Mouse (Mus musculus): ENCODE results near the gene Msantd2. TPM values are rescaled to one million over a fixed set of nuclear protein-coding genes. Genes with fewer than 3 reads are reported as not detected.

Msantd2 gene
- polyA plus RNA-seq, 1 experiment: 16.6 TPM

DNA sequence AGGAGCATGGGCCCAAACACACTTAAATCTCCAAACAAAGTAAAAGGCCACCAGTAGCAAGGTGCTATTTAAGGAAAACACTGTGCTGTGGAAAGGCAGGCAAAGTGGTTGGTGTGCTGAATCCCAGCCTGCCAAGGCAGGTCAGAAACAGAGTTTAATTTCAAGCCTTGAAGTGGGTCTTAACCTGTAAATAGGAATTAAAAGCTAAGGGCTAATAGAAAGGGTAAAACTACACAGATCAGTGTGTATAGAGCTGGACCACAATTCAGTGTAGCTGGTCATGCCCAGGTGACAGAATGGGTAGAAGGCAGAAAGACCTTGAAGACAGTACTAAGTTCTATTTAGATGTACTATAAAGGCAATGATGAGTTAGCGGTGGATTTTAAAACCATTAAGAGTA is 32.0 kb upstream of the Msantd2 start:
- Histone ChIP-seq H3K36me3 (ENCODE audit: control insufficient read depth, insufficient read depth, low read length) (no peaks in the 10 kb centered on the region), H3K27me3 (ENCODE audit: control insufficient read depth, insufficient read depth, low read length) (no peaks in the 10 kb centered on the region), H3K27ac (ENCODE audit: control insufficient read depth, insufficient read depth, low read depth, low read length) (no peak overlapping the region), H3K4me1 (ENCODE audit: control insufficient read depth, insufficient read depth, low read length) (peaks cover 14% of the 10 kb centered on the region), H3K4me3 (ENCODE audit: control insufficient read depth, low read depth, low read length) (no peak overlapping the region)
- TF ChIP-seq CTCF (IDR thresholded peaks at IDR 0.05; ENCODE audit: control insufficient read depth, insufficient read depth, insufficient replicate concordance, low read depth, low read length) (no peak), POLR2A (IDR thresholded peaks at IDR 0.05; ENCODE audit: control insufficient read depth, low read depth, low read length) (no peak)

DNA sequence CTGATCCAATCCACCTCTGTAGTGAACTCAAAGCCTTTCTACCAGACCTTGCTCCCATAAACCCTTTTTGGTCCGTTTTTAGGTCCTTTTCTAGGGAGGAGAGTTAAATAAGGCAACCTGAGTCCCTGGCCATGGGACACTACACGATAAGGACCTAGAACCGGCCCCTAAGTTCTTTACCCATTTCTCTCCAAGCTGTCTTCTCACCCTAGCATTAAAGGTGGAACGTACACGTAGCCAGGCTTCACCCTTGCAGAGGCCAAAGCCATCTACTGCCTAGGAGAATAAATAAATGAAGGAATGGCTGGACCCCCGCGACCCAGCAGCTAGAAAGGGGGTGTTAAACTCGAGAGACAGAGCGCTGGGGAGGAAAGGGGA is 29.5 kb upstream of the Msantd2 start:
- no peaks in the 10 kb centered on the region for H3K27me3 ChIP-seq (ENCODE audit: control insufficient read depth, insufficient read depth, low read length)
- H3K4me3 ChIP-seq (ENCODE audit: control insufficient read depth, low read depth, low read length): no peak overlapping the region
- H3K4me1 ChIP-seq (ENCODE audit: control insufficient read depth, insufficient read depth, low read length): peaks cover 14% of the 10 kb centered on the region
- no peaks in the 10 kb centered on the region for H3K36me3 ChIP-seq (ENCODE audit: control insufficient read depth, insufficient read depth, low read length)
- no peak overlapping the region for H3K27ac ChIP-seq (ENCODE audit: control insufficient read depth, insufficient read depth, low read depth, low read length)
- TF ChIP-seq CTCF (IDR thresholded peaks at IDR 0.05; ENCODE audit: control insufficient read depth, insufficient read depth, insufficient replicate concordance, low read depth, low read length) (no peak), POLR2A (IDR thresholded peaks at IDR 0.05; ENCODE audit: control insufficient read depth, low read depth, low read length) (no peak)

GRCm38 (mm10) chr9:37460043-37460960 is 28.8 kb upstream of the Msantd2 start:
- Histone ChIP-seq H3K36me3 (ENCODE audit: control insufficient read depth, insufficient read depth, low read length) (no peaks in the 10 kb centered on the region), H3K27ac (ENCODE audit: control insufficient read depth, insufficient read depth, low read depth, low read length) (no peak overlapping the region), H3K27me3 (ENCODE audit: control insufficient read depth, insufficient read depth, low read length) (no peaks in the 10 kb centered on the region), H3K4me1 (ENCODE audit: control insufficient read depth, insufficient read depth, low read length) (peaks cover 14% of the 10 kb centered on the region), H3K4me3 (ENCODE audit: control insufficient read depth, low read depth, low read length) (peak overlapping the region; percentile 41)
- TF ChIP-seq POLR2A (IDR thresholded peaks at IDR 0.05; ENCODE audit: control insufficient read depth, low read depth, low read length): no peak
- no peak for TF ChIP-seq CTCF (IDR thresholded peaks at IDR 0.05; ENCODE audit: control insufficient read depth, insufficient read depth, insufficient replicate concordance, low read depth, low read length)

DNA sequence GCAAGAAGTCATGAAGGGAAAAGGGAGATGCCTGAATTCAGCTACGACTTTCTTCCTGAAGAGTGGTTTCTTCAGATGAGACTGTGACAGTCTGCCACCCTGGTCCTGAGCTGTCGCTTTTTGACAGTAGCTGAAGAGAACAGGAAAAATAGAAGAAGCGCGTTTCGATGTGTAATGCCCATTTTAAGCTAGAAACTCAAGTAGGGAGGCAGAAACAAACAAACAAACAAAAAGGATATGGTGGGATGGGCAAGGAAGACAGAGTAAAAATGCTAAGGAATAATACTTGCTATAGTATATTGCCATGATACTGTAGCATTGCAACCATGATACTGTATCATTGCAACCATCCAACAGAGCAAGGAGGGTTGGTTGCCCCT is 28.2 kb upstream of the Msantd2 start:
- Histone ChIP-seq H3K4me3 (ENCODE audit: control insufficient read depth, low read depth, low read length) (peak overlapping the region; percentile 41), H3K4me1 (ENCODE audit: control insufficient read depth, insufficient read depth, low read length) (peaks cover 14% of the 10 kb centered on the region), H3K27me3 (ENCODE audit: control insufficient read depth, insufficient read depth, low read length) (no peaks in the 10 kb centered on the region), H3K36me3 (ENCODE audit: control insufficient read depth, insufficient read depth, low read length) (no peaks in the 10 kb centered on the region), H3K27ac (ENCODE audit: control insufficient read depth, insufficient read depth, low read depth, low read length) (no peak overlapping the region)
- TF ChIP-seq CTCF (IDR thresholded peaks at IDR 0.05; ENCODE audit: control insufficient read depth, insufficient read depth, insufficient replicate concordance, low read depth, low read length): no peak
- TF ChIP-seq POLR2A (IDR thresholded peaks at IDR 0.05; ENCODE audit: control insufficient read depth, low read depth, low read length): no peak

DNA sequence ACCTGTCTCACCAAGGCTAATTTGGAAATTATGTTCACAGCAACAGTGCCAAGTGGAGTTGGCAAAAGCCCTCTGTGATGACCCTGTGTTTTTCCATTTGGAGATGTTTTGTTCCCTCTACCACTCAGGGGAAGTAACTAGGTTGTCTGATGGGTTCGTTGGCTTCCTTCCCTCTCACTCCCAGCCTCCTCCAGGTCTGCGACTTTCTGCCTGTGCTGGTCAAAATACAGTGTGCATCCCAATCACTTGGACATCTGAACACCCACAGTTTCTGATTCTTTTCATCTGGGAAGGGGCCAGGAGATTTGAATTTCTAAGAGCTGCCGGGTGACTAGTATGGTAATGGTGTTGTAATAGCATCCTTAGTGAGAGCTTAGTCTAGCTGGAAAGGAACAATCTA is 27.5 kb upstream of the Msantd2 start:
- no peak for TF ChIP-seq CTCF (IDR thresholded peaks at IDR 0.05; ENCODE audit: control insufficient read depth, insufficient read depth, insufficient replicate concordance, low read depth, low read length)
- H3K4me3 ChIP-seq (ENCODE audit: control insufficient read depth, low read depth, low read length): no peak overlapping the region
- H3K27ac ChIP-seq (ENCODE audit: control insufficient read depth, insufficient read depth, low read depth, low read length): no peak overlapping the region
- no peaks in the 10 kb centered on the region for H3K27me3 ChIP-seq (ENCODE audit: control insufficient read depth, insufficient read depth, low read length)
- no peaks in the 10 kb centered on the region for H3K36me3 ChIP-seq (ENCODE audit: control insufficient read depth, insufficient read depth, low read length)
- peaks cover 11% of the 10 kb centered on the region for H3K4me1 ChIP-seq (ENCODE audit: control insufficient read depth, insufficient read depth, low read length)

GRCm38 (mm10) chr9:37462764-37463163 is 26.4 kb upstream of the Msantd2 start:
- Histone ChIP-seq H3K4me1 (ENCODE audit: control insufficient read depth, insufficient read depth, low read length) (peaks cover 9% of the 10 kb centered on the region), H3K27me3 (ENCODE audit: control insufficient read depth, insufficient read depth, low read length) (no peaks in the 10 kb centered on the region), H3K27ac (ENCODE audit: control insufficient read depth, insufficient read depth, low read depth, low read length) (no peak overlapping the region), H3K4me3 (ENCODE audit: control insufficient read depth, low read depth, low read length) (no peak overlapping the region), H3K36me3 (ENCODE audit: control insufficient read depth, insufficient read depth, low read length) (no peaks in the 10 kb centered on the region)
- TF ChIP-seq CTCF (IDR thresholded peaks at IDR 0.05; ENCODE audit: control insufficient read depth, insufficient read depth, insufficient replicate concordance, low read depth, low read length) (no peak), POLR2A (IDR thresholded peaks at IDR 0.05; ENCODE audit: control insufficient read depth, low read depth, low read length) (no peak)

DNA sequence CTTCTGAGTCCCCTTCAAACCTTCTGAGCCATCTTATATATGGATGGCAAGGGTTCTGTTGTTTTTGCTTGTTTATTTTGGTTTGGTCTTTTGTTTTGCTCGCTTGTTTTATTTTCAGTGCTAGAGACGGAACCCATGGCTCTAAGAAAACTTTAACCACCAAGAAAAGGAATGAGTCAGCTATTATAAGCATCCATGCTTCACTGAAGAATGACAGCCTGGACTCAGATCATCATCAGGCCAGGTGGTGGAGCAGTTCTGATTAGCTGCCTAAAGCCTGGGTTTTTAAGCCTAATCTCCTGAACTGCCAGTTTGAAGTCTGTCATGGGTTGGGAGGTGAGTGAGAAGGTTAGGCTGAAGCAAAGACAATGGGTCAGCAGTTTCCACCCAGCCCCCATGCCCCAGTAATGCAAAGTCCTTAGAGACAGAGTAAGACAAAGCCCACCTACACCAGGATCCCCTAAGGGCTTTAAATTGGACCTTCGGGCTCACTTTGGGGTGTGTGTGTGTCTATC is 15.5 kb upstream of the Msantd2 start:
- Histone ChIP-seq H3K27ac (ENCODE audit: control insufficient read depth, insufficient read depth, low read depth, low read length) (no peak overlapping the region), H3K4me1 (ENCODE audit: control insufficient read depth, insufficient read depth, low read length) (no peaks in the 10 kb centered on the region), H3K27me3 (ENCODE audit: control insufficient read depth, insufficient read depth, low read length) (no peaks in the 10 kb centered on the region), H3K4me3 (ENCODE audit: control insufficient read depth, low read depth, low read length) (no peak overlapping the region), H3K36me3 (ENCODE audit: control insufficient read depth, insufficient read depth, low read length) (no peaks in the 10 kb centered on the region)
- TF ChIP-seq CTCF (IDR thresholded peaks at IDR 0.05; ENCODE audit: control insufficient read depth, insufficient read depth, insufficient replicate concordance, low read depth, low read length) (no peak), POLR2A (IDR thresholded peaks at IDR 0.05; ENCODE audit: control insufficient read depth, low read depth, low read length) (no peak)

Data from testis, adult 2 months (tissue).